Mouse (Mus musculus) MEL (cell line): ENCODE data around the gene Fam193b. TPM values are rescaled to one million over a fixed set of nuclear protein-coding genes. Genes with fewer than 3 reads are reported as not detected.

Source experiments
- DNase-seq: peaks from one replicate; pipeline ENCODE4 v3.0.0; 2011; ENCODE audit warnings: low read depth, low spot score
- H3K27ac ChIP-seq: 2 replicates; pipeline ENCODE4 v1.5.1; 2012; ENCODE audit warnings: low read depth, mild to moderate bottlenecking, control low read depth, low read length, moderate library complexity; ENCODE audit not compliant: control insufficient read depth
- H3K27me3 ChIP-seq, 2 experiments: fragments of 150-350 bp in 1 of 2; sonication (generic) in 1 of 2; 2 replicates each; pipeline ENCODE4 v1.6.1; 2012; ENCODE audit warnings: low read length in 2 of 2, mild to moderate bottlenecking in 2 of 2, improper control_type of control experiment in 1 of 2, moderate library complexity in 1 of 2; ENCODE audit not compliant: insufficient read depth in 2 of 2, control insufficient read depth in 1 of 2
- H3K36me3 ChIP-seq, 2 experiments: 2 replicates each; pipeline ENCODE4 v1.6.1; 2012 to 2014; ENCODE audit warnings: low read length in 2 of 2, improper control_type of control experiment in 1 of 2, inconsistent platforms in 1 of 2, mild to moderate bottlenecking in 1 of 2; ENCODE audit not compliant: insufficient read depth in 2 of 2, control insufficient read depth in 1 of 2
- H3K4me1 ChIP-seq, 2 experiments: fragments of 150-350 bp in 1 of 2; sonication (generic) in 1 of 2; 2 replicates each; pipeline ENCODE4 v1.6.1; 2012; ENCODE audit warnings: low read length in 2 of 2, improper control_type of control experiment in 1 of 2, mild to moderate bottlenecking in 1 of 2; ENCODE audit not compliant: insufficient read depth in 2 of 2, control insufficient read depth in 1 of 2
- H3K4me3 ChIP-seq, 2 experiments: fragments of 150-350 bp in 1 of 2; sonication (generic) in 1 of 2; 2 replicates each; pipeline ENCODE4 v1.5.1; 2012; ENCODE audit warnings: low read depth in 2 of 2, low read length in 2 of 2, mild to moderate bottlenecking in 2 of 2, moderate library complexity in 2 of 2, control low read depth in 1 of 2, improper control_type of control experiment in 1 of 2; ENCODE audit not compliant: control insufficient read depth in 1 of 2, insufficient read depth in 1 of 2
- H3K79me2 ChIP-seq: 2 replicates; pipeline ENCODE4 v1.6.1; 2012; ENCODE audit warnings: mild to moderate bottlenecking, low read length, moderate library complexity; ENCODE audit not compliant: control insufficient read depth, poor library complexity, insufficient read depth
- H3K9ac ChIP-seq: 2 replicates; pipeline ENCODE4 v1.6.1; 2012; ENCODE audit warnings: low read depth, mild to moderate bottlenecking, control low read depth, low read length, moderate library complexity; ENCODE audit not compliant: control insufficient read depth, poor library complexity, severe bottlenecking
- H3K9me3 ChIP-seq: fragments of 150-350 bp; sonication (generic); replicated peaks from 2 replicates; pipeline ENCODE4 v1.6.1; 2012; ENCODE audit warnings: mild to moderate bottlenecking, low read length, improper control_type of control experiment, moderate library complexity; ENCODE audit not compliant: insufficient read depth
- BHLHE40 ChIP-seq: IDR thresholded peaks from 2 replicates; pipeline ENCODE4 v1.6.1; 2012; ENCODE audit warnings: low read depth, mild to moderate bottlenecking, inconsistent platforms, low read length, improper control_type of control experiment, borderline replicate concordance
- CTCF ChIP-seq, 3 experiments: IDR thresholded peaks in 2 of 3; conservative IDR thresholded peaks in 1 of 3; 2 replicates each; pipeline ENCODE4 v1.5.1; 2011 to 2012; ENCODE audit warnings: low read length in 3 of 3, low read depth in 2 of 3, mild to moderate bottlenecking in 2 of 3, improper control_type of control experiment in 1 of 3, inconsistent platforms in 1 of 3, mixed read lengths in 1 of 3, moderate library complexity in 1 of 3; ENCODE audit not compliant: control insufficient read depth in 1 of 3, insufficient read depth in 1 of 3, poor library complexity in 1 of 3, severe bottlenecking in 1 of 3
- EP300 ChIP-seq, 2 experiments: IDR thresholded peaks; 2 replicates each; pipeline ENCODE4 v1.6.1; 2011; ENCODE audit warnings: improper control_type of control experiment in 2 of 2, low read length in 2 of 2, low read depth in 1 of 2, mild to moderate bottlenecking in 1 of 2
- GABPA ChIP-seq: IDR thresholded peaks from 2 replicates; pipeline ENCODE4 v1.6.1; 2012; ENCODE audit warnings: low read depth, mild to moderate bottlenecking, inconsistent platforms, low read length, improper control_type of control experiment, moderate library complexity
- HCFC1 ChIP-seq: IDR thresholded peaks from 2 replicates; pipeline ENCODE4 v1.6.1; 2012; ENCODE audit warnings: low read depth, mild to moderate bottlenecking, inconsistent platforms, low read length, improper control_type of control experiment, moderate library complexity
- MAFK ChIP-seq: IDR thresholded peaks from 2 replicates; pipeline ENCODE4 v1.6.1; 2011; ENCODE audit warnings: low read depth, mild to moderate bottlenecking, low read length, improper control_type of control experiment, borderline replicate concordance
- MAZ ChIP-seq: IDR thresholded peaks from 2 replicates; pipeline ENCODE4 v1.6.1; 2012; ENCODE audit warnings: low read depth, mild to moderate bottlenecking, inconsistent platforms, low read length, improper control_type of control experiment
- MXI1 ChIP-seq: IDR thresholded peaks from 2 replicates; pipeline ENCODE4 v1.6.1; 2011; ENCODE audit warnings: mild to moderate bottlenecking, low read depth, low read length, improper control_type of control experiment
- MYC ChIP-seq: IDR thresholded peaks from 2 replicates; pipeline ENCODE4 v1.6.1; 2011; ENCODE audit warnings: low read depth, mild to moderate bottlenecking, low read length, improper control_type of control experiment, moderate library complexity
- NELFE ChIP-seq: IDR thresholded peaks from 2 replicates; pipeline ENCODE4 v1.6.1; 2011; ENCODE audit warnings: low read depth, low read length, improper control_type of control experiment
- NRF1 ChIP-seq: IDR thresholded peaks from 2 replicates; pipeline ENCODE4 v1.6.1; 2014; ENCODE audit warnings: low read depth, mild to moderate bottlenecking, inconsistent platforms, low read length, improper control_type of control experiment, moderate library complexity; ENCODE audit not compliant: poor library complexity, insufficient read depth, severe bottlenecking
- POLR2A ChIP-seq, 2 experiments: IDR thresholded peaks; 2 replicates each; pipeline ENCODE4 v1.6.1; 2011 to 2012; ENCODE audit warnings: low read length in 2 of 2, mild to moderate bottlenecking in 2 of 2, control low read depth in 1 of 2, improper control_type of control experiment in 1 of 2, low read depth in 1 of 2, moderate library complexity in 1 of 2; ENCODE audit not compliant: control insufficient read depth in 1 of 2, insufficient read depth in 1 of 2, poor library complexity in 1 of 2
- POLR2AphosphoS2 ChIP-seq: IDR thresholded peaks from 2 replicates; pipeline ENCODE4 v1.6.1; 2011; ENCODE audit warnings: low read length, improper control_type of control experiment
- POLR2AphosphoS5 ChIP-seq: IDR thresholded peaks from 2 replicates; pipeline ENCODE4 v1.6.1; 2012; ENCODE audit warnings: low read depth, borderline replicate concordance, mild to moderate bottlenecking, inconsistent platforms, low read length, moderate library complexity, mixed read lengths
- RCOR1 ChIP-seq: IDR thresholded peaks from 2 replicates; pipeline ENCODE4 v1.6.1; 2012; ENCODE audit warnings: low read depth, mild to moderate bottlenecking, inconsistent platforms, low read length, improper control_type of control experiment
- SIN3A ChIP-seq: IDR thresholded peaks from 2 replicates; pipeline ENCODE4 v1.6.1; 2012; ENCODE audit warnings: low read length, improper control_type of control experiment, inconsistent platforms
- SMC3 ChIP-seq: IDR thresholded peaks from 2 replicates; pipeline ENCODE4 v1.6.1; 2011; ENCODE audit warnings: low read depth, low read length, improper control_type of control experiment
- TBP ChIP-seq: IDR thresholded peaks from 2 replicates; pipeline ENCODE4 v1.8.0; 2011; ENCODE audit warnings: low read depth, low read length, improper control_type of control experiment
- TCF12 ChIP-seq: IDR thresholded peaks from 2 replicates; pipeline ENCODE4 v1.6.1; 2014; ENCODE audit warnings: low read depth, mild to moderate bottlenecking, inconsistent platforms, low read length, improper control_type of control experiment, moderate library complexity
- ZMIZ1 ChIP-seq: IDR thresholded peaks from 2 replicates; pipeline ENCODE4 v1.6.1; 2012; ENCODE audit warnings: low read depth, mild to moderate bottlenecking, inconsistent platforms, low read length, improper control_type of control experiment, moderate library complexity
- ZNF384 ChIP-seq: IDR thresholded peaks from 2 replicates; pipeline ENCODE4 v1.6.1; 2012; ENCODE audit warnings: low read depth, mild to moderate bottlenecking, inconsistent platforms, low read length, improper control_type of control experiment
- polyA plus RNA-seq, 2 experiments: library from polyadenylated mRNA; stranded (reverse) in 1 of 2; unstranded in 1 of 2; fragments of >175 nt in 1 of 2; fragments of >200 nt in 1 of 2; gene quantifications; 2 replicates each; pipeline versions ENCODE4 v1.2.1 to v1.2.4; 2012; ENCODE audit warnings: low replicate concordance in 2 of 2, low read depth in 1 of 2; ENCODE audit not compliant: insufficient read length in 2 of 2, insufficient read depth in 1 of 2, missing spikeins in 1 of 2
- total RNA-seq: library from RNA; depleted of rRNA; stranded (reverse); fragments of 300-350 nt; gene quantifications from 2 replicates; pipeline ENCODE4 v1.2.3, GENCODE M21; 2012

Fam193b gene
- total and polyA plus RNA-seq, 3 experiments = 11.9 to 38.7 TPM; not detected in 1

GRCm38 (mm10) chr13:55571977-55572376 is 1.1 kb upstream of the Fam193b start:
- Histone ChIP-seq H3K79me2 (peaks cover 16% of the 10 kb centered on the region), H3K4me1 (peaks cover 0 to 17% of the 10 kb centered on the region in 2 experiments; a peak in 3 of 4 replicates), H3K36me3 (peaks cover 3 to 13% of the 10 kb centered on the region in 2 experiments; a peak in 2 of 4 replicates), H3K9me3 (no peaks in the 10 kb centered on the region), H3K27me3 (no peaks in the 10 kb centered on the region), H3K9ac (no peak overlapping the region), H3K27ac (no peak overlapping the region), H3K4me3 (peak overlapping the region in 1 of 2 experiments; percentile 96; a peak in 1 of 4 replicates)
- no peak for TF ChIP-seq ZMIZ1
- no peak for TF ChIP-seq MYC
- TF ChIP-seq CTCF (IDR thresholded peaks at IDR 0.05 in 2 of 3, conservative IDR thresholded peaks at IDR 0.05 in 1 of 3; ENCODE audit: control insufficient read depth in 1 of 3, insufficient read depth in 1 of 3, low read depth in 2 of 3, low read length in 3 of 3, poor library complexity in 1 of 3, severe bottlenecking in 1 of 3) = no peak
- DNase-seq = peak; percentile 17

- TF ChIP-seq ZMIZ1 (no peak), NRF1 (no peak), TBP (no peak), POLR2A (IDR thresholded peaks at IDR 0.05; ENCODE audit: control insufficient read depth in 1 of 2, insufficient read depth in 1 of 2, low read depth in 1 of 2, low read length in 2 of 2, poor library complexity in 1 of 2) (peak in 1 of 2 experiments; percentile 9; a peak in 1 of 4 replicates)
- Histone ChIP-seq H3K9ac (peak overlapping the region; percentile 98), H3K36me3 (peaks cover 3 to 13% of the 10 kb centered on the region in 2 experiments; a peak in 2 of 4 replicates), H3K9me3 (no peaks in the 10 kb centered on the region), H3K4me1 (peaks cover 0 to 17% of the 10 kb centered on the region in 2 experiments; a peak in 3 of 4 replicates), H3K27ac (peak overlapping the region; percentile 47), H3K4me3 (peak overlapping the region; percentile 97 to 99), H3K79me2 (peaks cover 19% of the 10 kb centered on the region), H3K27me3 (no peaks in the 10 kb centered on the region)
- DNase-seq = peak; percentile 43
Observed at GRCm38 (mm10) chr13:55570286-55570973, 490 bp downstream of the Fam193b start.

GRCm38 (mm10) chr13:55569726-55570285 is 1.1 kb downstream of the Fam193b start:
- peak overlapping the region; percentile 98 for H3K9ac ChIP-seq
- peaks cover 3 to 13% of the 10 kb centered on the region in 2 experiments; a peak in 2 of 4 replicates for H3K36me3 ChIP-seq
- H3K4me3 ChIP-seq = peak overlapping the region; percentile 97 to 99
- no peaks in the 10 kb centered on the region for H3K27me3 ChIP-seq
- no peaks in the 10 kb centered on the region for H3K9me3 ChIP-seq
- H3K27ac ChIP-seq = no peak overlapping the region
- TF ChIP-seq POLR2A (IDR thresholded peaks at IDR 0.05; ENCODE audit: control insufficient read depth in 1 of 2, insufficient read depth in 1 of 2, low read depth in 1 of 2, low read length in 2 of 2, poor library complexity in 1 of 2) (no peak), NRF1 (no peak), MAFK (no peak), SMC3 (no peak), RCOR1 (no peak), ZNF384 (no peak), ZMIZ1 (no peak), CTCF (IDR thresholded peaks at IDR 0.05 in 2 of 3, conservative IDR thresholded peaks at IDR 0.05 in 1 of 3; ENCODE audit: control insufficient read depth in 1 of 3, insufficient read depth in 1 of 3, low read depth in 2 of 3, low read length in 3 of 3, poor library complexity in 1 of 3, severe bottlenecking in 1 of 3) (no peak), POLR2AphosphoS2 (no peak), TCF12 (no peak), HCFC1 (no peak), MAZ (no peak), EP300 (IDR thresholded peaks at IDR 0.05; ENCODE audit: low read depth in 1 of 2, low read length in 2 of 2) (no peak), MXI1 (no peak), NELFE (no peak), BHLHE40 (no peak), SIN3A (no peak), POLR2AphosphoS5 (no peak), GABPA (no peak)
- peaks cover 0 to 17% of the 10 kb centered on the region in 2 experiments; a peak in 3 of 4 replicates for H3K4me1 ChIP-seq
- no peak for DNase-seq
- peaks cover 19% of the 10 kb centered on the region for H3K79me2 ChIP-seq
